Mouse (Mus musculus) left cerebral cortex, postnatal 36 days (tissue): ENCODE measurements around the gene Ift88. TPM values are rescaled to one million over a fixed set of nuclear protein-coding genes. Genes with fewer than 3 reads are reported as not detected.

Experiments used
- DNase-seq, 2 experiments: peaks; one replicate each; pipeline ENCODE4 v3.0.0; 2021 to 2022; ENCODE audit warnings: low spot score in 2 of 2, mixed read lengths in 1 of 2
- intact Hi-C: fragments of 180-260 bp; cut with DNase I; formaldehyde crosslinking; loops from one replicate; pipeline ENCODE4 v1.15.1; 2025
- total RNA-seq, 2 experiments: library from RNA; stranded (reverse); gene quantifications; 2 replicates each; pipeline ENCODE4 v1.2.3; 2021

Ift88 gene
- total RNA-seq, 2 experiments from 2014 or later, result 18.9 to 23.0 TPM

GRCm38 (mm10) chr14:57554434-57554833, 130.6 kb downstream of the Ift88 start:
- no peak for DNase-seq

GRCm38 (mm10) chr14:57555471-57556070, 131.7 kb downstream of the Ift88 start:
- intact Hi-C loops, result no loop called here
- DNase-seq, result no peak

More at GRCm38 (mm10) chr14:57554434-57554833, 130.6 kb downstream of the Ift88 start:
- intact Hi-C loops, result no loop called here

- intact Hi-C loops, result no loop called here
- DNase-seq, result no peak
Measured at GRCm38 (mm10) chr14:57556922-57557321, 133.1 kb downstream of the Ift88 start.

GRCm38 (mm10) chr14:57565626-57566025, 141.8 kb downstream of the Ift88 start:
- DNase-seq, result no peak
- intact Hi-C loops, result no loop called here

Other genes starting within 250 kb of the Ift88 start
- 10 to 100 TPM; 17.4 to 22.3 TPM for gene Cryl1, start 25.5 kb upstream of the Ift88 start, total RNA-seq
- gene Il17d, start 100.7 kb downstream of the Ift88 start, total RNA-seq, result 10 to 100 TPM; 15.0 to 17.1 TPM
- 10 to 100 TPM; 33.1 to 38.1 TPM for gene Eef1akmt1, start 147.6 kb downstream of the Ift88 start, total RNA-seq
- gene Xpo4, start 241.4 kb downstream of the Ift88 start, total RNA-seq, result 10 to 100 TPM; 11.3 to 14.8 TPM